Mouse (Mus musculus) ovary, postnatal 14 days (tissue): ENCODE measurements around the gene Gm7029.
"Not testable (repeated sequence)": the region's sequence is repeated elsewhere in the genome, so short reads cannot be mapped to it uniquely, and the experiment has no call there.

Experiments used
- DNase-seq: peaks from one replicate; pipeline ENCODE4 v3.0.0; 2022; ENCODE audit warnings: low spot score

Gm7029 gene

DNA sequence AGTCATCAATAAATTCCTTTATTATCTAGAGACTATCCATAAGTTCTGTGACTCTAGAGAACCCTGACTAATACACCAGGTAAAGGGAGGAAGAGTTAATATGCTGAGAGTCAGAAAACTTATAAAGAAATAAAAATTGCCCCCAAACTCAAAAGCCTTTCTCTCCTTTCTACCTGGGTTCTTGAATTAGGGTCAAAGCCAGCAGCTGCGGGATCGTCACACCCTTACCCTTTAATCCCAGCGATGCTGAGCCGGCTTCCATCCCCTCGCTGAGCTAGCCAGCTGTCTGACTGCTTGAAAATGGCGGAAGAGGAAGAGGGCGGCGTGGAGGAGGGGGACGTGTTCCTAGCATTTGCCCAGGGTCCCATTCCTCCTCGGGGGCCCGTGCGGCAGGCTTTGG lies at the start of gene Gm7029:
Gene Gm7029, plus strand, starts transcription at position 301 of the 400 bp plus-strand sequence.
- DNase-seq = not testable (repeated sequence)

DNA sequence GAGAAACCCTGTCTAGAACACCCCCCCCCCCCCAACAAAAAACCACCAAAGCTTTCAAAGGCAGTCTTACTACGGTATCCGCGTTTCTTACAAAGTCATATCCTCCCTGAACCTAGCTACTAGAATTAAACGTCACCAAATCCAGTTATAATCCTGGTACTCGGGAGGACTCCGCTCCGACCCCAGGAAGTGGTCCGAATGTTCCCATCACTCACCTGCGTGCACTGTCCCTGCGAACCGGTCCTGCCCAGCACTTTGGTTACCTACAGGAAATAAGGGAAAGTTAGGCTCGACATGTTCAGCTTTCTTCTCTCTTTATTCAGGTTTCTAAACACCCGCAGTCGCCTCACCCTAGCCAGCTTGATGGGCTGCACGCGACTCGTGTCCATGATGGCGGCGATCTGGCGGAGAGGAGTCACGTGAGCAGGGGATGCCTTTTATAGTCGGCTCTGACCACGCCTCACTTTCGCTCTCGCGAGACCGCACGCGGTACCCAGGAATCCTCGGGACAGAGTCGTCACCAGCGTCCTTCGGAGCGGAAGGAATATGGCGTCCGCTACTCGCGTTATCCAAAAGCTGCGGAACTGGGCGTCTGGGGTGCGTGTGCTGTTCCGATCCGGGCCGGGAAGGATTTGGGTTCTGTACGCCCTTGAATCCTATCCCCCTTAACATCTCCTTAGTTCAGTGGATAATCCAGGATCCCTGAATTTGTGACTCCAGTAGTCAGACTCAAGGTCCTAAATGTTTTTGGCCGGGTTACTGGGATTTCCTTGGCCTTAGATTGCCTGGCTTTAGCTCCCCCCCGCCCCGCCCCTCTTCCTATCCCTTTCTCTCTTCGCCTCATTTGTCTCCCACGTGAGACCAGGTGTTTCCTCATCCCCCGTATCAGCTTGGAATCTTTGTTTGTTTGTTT lies 49.3 kb upstream of the Gm7029 start, which contains the start of the genes Rps28 and Ndufa7:
Gene Rps28, minus strand, starts transcription at position 479 of the 913 bp plus-strand sequence.
Gene Ndufa7, plus strand, starts transcription at position 489 of the 913 bp plus-strand sequence.
- peak; percentile 98 for DNase-seq

DNA sequence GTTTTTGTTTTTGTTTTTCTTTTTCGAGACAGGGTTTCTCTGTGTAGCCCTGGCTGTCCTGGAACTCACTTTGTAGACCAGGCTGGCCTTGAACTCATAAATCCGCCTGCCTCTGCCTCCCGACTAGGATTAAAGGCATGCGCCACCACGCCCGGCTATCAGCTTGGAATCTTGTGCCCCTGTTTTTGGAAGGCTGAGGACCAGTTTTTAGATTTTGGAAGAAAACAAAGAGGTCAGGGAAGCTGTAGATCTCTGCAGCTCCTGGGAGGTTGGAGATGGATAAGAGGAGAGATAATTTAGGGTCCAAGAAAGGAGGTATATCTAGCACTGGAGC lies 48.7 kb upstream of the Gm7029 start:
- not testable (repeated sequence) for DNase-seq

DNA sequence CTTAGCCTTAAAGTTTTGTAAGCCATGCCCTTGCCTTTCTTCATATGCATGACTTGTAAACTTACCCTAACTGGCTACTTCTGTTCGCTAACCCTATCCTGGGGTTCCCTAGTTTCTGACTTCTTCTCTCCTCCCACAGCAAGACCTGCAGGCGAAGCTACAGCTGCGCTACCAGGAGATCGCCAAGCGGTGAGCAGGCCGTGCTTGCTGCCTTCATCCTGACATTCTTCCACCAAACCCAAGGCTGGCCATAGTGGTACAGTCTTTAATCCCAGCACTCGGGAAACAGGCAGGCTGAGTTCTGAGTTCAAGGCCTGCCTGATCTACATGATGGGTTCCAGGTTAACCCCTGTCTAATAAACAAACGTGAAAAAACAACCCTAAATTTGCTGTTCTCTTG lies 48.2 kb upstream of the Gm7029 start:
- no peak for DNase-seq

DNA sequence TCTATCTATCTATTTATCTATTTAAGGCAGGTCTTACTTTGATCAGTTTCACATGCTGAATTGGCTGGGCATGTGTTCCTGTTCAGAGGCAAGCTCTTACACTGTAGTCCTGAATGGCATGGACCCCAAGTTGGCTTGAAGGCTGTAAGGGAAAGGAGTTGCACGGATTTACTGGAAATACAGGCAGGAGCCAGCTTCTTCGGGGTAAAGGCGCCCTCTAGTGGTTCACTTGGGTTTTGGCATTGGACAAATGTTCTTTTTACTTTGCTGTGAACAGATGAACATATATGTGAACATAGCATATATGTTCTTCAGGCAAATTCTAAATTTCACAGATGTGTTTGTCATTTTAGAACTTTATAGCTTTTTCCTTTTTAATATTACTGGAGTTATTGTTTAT lies 46.8 kb upstream of the Gm7029 start:
- DNase-seq = peak; percentile 64

DNA sequence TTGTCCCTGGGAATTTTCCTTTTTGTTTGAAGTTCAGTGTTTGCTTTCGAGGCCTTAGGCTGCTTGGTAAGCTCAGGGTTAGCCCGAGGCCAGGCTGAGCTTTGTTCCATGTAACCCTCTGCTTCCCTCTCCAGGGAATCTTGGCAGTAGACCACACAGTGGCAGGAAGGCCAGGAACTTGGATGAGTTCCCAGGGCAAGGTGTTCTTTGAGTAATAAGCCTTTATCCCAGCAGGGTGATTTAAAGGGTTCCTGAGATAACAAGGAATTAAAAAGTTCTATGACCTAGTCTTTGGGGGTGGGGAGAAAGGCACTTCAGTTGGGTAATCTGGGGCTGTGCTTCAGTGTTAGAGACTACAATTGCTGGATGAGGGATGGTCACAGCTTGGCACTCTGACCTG lies 44.7 kb upstream of the Gm7029 start:
- peak; percentile 63 for DNase-seq

DNA sequence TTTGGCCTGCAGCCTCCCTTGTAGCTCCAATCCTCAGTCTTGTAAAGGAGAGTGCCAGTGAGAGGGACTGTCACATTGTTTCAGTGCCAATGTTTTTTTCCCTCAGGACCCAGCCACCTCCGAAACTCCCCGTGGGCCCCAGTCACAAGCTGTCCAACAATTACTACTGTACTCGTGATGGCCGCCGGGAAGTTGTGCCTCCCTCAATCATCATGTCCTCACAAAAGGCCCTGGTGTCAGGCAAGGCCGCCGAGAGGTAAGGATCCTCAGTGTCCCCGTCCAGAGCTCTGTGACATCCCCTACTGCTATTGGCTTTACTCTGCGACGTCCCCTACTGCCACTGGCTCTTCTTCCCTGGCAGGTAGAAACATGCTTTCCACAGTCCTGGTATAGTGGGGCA lies 44.1 kb upstream of the Gm7029 start:
- no peak for DNase-seq

DNA sequence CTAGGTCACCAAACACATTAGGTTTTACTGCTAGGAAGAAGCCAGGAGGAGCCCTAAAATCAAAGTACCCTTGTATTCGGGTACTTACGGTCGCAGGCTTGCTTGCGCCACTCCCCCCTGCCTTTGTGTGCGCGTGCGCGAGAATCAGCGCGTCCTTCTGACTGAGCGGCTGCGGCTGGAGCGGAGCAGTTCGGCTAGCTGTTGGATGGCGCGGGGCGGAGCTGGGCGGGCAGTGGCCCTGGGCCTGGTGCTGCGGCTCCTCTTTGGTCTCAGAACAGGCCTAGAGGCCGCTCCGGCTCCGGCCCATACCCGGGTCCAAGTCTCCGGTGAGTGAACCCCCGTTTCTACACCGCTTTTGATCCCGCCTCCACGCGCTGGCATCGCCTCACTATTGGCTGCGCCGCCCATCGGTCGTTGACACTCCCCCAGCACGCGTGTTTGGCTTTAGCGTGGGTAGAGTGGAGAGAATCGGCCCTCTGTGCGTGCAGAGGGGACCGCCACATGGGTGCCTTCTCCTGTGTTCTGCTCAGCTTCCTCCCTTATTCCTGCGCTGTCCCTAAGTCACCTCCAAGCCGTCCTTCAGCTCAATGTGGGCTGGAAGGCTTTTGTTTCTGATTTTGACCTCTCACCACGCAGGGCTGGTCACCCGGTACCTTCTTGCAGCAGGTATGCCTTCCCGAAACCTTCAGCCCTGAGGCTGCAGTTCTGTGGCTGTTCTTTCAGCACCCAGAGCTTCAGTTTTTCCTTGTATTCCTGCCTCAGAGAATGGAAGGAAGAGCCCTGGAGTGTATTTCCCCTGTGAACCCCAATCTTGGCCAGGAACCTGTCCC lies 30.5 kb upstream of the Gm7029 start, which contains the start of gene Cd320:
Gene Cd320, plus strand, starts transcription at position 126 of the 830 bp plus-strand sequence.
- peak; percentile 84 for DNase-seq

DNA sequence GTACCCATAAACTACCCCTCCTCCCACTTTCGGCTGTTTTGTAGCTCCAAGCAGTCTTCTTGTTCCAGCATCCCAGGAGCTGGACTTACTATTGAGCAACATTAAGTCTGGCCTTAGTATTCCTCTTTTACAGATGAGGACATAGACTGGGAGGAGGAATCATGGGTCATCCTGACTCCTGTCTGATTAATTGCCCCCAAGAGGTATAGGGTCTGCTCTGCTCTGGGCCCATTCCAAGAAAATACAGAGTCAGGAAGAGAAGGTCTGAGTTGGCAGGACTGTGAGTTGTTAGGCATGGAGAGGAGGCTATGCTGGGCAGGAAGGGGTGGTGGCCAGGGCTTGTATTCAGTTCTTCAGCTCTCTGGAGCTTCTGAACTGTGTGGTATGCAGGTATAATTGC lies 29.4 kb upstream of the Gm7029 start:
- no peak for DNase-seq

DNA sequence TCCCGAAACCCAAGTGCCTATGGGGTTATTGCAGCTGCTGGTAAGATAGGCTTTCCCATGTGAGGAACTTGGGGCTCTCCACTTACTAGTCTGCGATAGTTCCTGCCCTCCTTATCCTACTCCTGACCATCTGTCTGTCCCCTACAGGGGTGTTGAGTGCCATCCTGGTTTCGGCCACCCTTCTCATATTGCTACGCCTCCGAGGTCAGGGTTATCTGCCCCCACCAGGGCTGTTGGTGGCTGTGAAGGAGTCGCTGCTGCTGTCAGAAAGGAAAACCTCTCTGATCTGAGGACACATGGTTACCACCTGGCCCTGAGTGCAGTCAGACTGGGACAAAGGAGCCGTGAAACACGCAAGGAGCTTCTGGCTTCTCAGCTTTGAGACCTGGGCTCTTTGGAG lies 25.5 kb upstream of the Gm7029 start:
- DNase-seq = no peak

DNA sequence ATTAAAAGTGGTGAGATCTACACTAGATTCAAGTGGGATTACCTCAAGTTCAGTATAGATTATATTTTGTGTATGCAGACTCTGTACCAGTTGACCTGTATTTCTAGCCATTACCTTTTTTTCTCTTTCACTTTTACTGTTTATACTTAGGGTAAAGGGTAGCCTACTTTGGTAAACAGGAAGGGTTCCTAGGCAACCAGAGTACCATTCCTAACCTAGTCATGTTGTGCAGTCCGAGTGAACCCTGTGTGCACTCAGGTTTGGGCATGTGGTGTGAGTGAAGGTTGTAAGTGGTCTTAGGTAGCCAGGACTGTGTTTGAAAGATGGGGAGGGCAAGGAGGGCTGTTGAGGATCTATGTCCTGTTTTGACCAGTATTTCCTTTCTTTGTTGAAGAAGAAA lies 22.3 kb upstream of the Gm7029 start:
- DNase-seq = no peak

DNA sequence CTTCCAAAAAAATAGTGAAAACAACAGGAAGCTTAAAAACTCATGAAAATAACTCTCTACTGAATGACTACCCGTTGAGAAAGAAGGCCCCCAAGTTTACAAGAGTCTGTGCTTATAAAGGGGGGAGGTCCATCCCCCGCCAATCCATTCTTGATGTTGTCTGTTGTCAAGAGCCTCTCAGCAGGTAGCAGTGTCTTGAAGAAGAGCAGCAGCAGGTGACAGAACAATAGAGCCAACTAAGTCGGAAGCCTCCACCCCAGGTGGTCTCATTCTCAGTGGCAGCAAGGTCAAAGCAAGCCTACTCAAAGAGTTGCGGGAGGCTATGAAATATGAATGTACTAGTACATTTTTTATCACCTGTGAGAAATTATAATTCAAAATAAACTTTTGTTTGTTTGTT lies 15.8 kb upstream of the Gm7029 start:
- DNase-seq = no peak

DNA sequence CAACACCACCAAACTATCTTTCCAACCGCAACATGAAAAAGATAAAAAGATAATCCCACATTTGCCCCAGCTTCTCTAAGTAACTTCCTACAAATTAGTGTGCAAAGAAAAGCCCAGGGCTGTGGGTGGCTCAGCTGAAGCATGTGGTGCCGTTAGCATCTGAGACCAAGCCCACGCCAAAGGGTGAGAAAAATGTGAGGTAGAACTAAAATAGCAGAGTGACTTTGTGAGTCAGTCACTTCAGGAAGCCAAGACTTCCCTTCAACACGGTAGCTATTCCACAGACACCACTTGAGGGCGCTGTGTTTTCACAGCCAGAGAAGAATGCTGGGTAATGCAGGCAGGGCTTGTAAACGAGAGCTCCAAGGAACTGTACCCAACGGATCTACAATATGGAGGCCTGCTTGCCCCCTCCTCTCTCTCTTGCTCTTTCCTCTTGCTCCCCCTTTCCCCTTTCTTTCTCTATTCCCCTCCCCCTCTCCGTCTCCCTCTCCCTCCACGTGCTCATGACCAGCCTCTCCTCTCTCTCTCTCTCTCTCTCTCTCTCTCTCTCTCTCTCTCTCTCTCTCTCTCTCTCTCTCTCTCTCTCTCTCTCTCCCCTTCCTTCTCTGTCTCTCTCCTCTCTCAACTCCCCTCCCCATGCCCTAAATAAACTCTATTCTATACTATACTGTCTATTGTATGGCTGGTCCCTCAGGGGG lies 8.2 kb upstream of the Gm7029 start:
- no peak for DNase-seq

DNA sequence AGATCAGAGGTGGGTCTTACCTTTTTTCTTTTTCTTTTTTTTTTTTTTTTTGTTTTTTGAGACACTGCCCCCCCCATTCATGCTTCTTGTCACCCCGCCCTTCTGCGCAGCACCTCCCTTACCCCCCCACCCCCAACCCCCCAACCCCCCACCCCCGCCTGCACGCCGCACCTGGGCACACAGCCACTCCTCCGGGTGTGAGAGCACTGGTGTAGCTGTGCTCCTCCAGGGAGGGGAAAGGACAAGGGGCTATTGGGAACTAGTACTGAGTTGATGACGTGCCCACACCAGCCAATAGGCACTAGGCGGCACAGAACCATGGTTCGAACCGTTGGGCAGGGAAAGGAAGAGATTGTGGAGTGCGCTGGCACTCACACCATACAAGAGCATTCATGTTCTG lies 774 bp downstream of the Gm7029 start:
- no peak for DNase-seq

DNA sequence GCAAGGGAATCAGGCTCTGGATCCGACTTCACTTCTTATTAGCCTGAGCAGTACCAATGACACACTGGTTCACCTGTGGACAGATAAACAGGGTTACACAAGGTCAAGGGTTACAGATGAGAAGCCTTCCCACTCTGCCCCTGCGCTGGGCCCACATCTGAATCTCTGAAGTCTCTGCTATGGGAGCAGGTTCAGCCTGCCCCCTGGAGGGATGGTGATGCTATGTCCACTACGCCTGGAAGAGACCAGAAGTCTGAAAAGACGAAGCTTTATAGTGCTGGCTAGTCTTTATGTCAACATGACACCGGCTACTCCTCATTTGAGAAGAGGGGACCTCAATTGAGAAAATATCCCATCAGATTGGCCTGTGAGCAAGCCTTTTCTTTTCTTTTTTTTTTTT lies 2.2 kb downstream of the Gm7029 start:
- not testable (repeated sequence) for DNase-seq

DNA sequence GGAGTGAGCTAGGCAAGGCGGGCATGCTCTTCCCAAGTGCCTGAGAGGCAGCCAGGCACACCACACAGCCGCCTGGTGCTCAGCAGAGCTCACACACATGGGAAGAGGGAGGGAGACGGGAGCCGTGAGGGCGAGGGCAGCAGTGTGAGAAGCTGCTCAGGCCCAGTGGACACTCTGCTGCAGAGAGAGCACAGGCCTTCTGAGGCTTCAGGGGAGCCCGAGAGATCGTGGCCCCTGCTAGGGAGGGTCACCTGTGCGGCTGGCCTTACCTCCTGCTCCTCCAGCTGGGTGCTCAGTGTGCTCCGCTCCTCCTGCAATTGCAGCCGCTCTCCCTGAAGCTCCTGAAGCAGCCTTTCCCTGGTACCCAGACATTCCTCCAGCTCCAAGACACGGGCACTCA lies 10.7 kb downstream of the Gm7029 start:
- DNase-seq = not testable (repeated sequence)

DNA sequence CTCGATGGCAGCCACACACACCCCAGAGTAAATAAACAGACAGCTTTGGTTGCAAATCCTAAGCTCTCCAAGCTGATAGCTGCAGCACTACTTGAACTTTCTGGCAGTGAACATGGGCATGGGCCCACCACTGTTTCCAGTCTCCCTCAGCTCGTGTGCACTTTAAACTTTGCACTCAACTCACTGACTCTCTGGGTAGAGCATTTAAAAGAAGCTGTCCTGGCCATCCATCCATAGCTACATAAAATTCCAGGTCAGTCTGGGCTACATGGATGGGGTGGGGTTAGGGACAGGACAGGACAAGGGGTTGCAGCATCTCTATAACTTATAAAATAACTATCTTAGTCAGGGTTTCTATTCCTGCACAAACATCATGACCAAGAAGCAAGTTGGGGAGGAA lies 14.2 kb downstream of the Gm7029 start:
- DNase-seq = not testable (repeated sequence)

DNA sequence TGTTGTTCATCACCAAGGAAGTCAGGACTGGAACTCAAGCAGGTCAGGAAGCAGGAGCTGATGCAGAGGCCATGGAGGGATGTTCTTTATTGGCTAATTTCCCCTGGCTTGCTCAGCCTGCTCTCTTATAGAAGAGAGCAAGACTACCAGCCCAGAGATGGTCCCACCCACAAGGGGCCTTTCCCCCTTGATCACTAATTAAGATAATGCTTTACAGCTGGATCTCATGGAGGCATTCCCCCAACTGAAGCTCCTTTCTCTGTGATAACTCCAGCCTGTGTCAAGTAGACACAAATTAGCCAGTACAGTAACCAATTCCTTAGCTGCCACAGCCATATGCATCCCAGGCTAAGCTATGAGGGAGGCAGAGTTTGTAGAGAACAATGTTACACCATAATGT lies 14.6 kb downstream of the Gm7029 start:
- DNase-seq = not testable (repeated sequence)

DNA sequence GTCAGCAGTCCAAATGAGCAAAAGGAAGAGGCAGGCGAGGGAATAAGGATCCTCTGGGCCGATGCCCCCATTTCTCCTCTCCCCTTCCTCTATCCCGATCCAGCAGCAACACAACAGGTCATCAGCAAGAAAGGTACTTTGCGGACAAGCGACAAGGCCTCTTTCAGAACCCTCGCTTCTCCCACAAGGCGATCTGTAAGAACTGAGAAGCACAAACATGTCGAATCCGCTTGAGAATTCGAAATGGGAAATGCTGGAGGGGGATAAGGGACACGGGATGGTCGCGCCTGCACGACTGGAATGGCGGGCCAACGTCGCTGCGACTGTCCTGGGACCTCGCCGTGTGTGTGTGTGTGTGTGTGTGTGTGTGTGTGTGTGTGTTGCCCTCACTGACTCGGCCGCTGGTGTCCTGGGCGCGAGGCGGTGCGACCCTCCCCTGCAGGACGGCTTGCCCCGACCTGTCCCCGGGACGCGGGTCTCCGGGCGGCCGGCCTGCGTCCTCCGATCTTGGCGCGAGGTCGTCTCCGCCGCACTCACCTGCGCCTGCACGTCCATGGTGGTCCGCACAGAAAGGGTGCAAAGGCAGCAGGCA lies 16.4 kb downstream of the Gm7029 start:
- not testable (repeated sequence) for DNase-seq

DNA sequence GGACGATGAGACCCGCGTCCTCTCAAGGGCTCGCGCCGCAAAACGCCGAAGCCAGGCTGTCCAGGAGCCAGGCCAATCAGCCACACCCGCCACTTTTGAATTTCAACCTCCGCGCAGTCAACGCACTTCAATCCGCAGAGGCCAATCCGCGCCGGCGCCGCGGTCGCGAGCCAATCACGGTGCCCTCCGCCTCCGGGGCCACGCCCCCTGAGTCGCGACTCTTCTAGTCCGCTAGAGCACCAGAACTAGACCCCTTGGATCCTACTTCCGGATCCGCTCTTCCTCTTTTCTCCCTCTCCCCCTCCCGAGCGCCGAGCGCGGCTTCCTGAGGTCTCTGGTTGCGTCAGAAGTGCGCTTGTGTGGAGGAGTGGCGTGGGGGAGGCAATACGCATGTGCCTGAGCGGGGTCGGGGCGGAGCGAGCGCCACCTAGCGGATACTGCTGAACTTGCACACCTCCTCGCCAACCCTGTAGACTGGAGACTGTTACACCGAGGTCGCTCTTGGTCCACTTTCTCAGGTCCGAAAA lies 17.0 kb downstream of the Gm7029 start, which contains the start of gene Kifc1:
Gene Kifc1, minus strand, starts transcription at position 129 of the 527 bp plus-strand sequence.
- DNase-seq = peak; percentile 99

DNA sequence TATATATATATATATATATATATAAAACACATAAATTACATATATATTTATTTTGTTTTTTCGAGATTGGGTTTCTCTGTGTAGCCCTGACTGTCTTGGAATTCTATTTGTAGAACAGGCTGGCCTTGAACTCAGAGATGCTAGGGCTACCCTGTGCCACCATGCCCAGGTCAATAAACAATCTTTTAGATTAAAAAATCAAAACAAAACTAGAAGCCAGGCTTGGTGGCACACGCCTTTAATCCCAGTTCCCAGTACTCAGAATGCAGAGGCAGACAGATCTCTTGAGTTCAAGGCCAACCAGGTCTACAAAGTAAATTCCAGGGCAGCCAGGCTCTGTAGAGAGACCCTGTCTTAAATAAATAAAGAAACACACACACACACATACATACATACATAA lies 17.7 kb downstream of the Gm7029 start:
- no peak for DNase-seq
